Mouse (Mus musculus) olfactory bulb, adult 2 months (tissue): ENCODE data around the gene Ccdc6.

Source experiments
- CTCF ChIP-seq: fragments of 200-500 bp; IDR thresholded peaks from 2 replicates; pipeline ENCODE4 v1.5.1; 2012; ENCODE audit warnings: low read depth, mild to moderate bottlenecking, low read length, moderate library complexity; ENCODE audit not compliant: insufficient read depth
- POLR2A ChIP-seq: fragments of 200-500 bp; IDR thresholded peaks from 2 replicates; pipeline ENCODE4 v1.6.1; 2012; ENCODE audit warnings: mild to moderate bottlenecking, low read depth, low read length, moderate library complexity; ENCODE audit not compliant: insufficient read depth

- TF ChIP-seq CTCF, result no peak
- TF ChIP-seq POLR2A, result no peak
Observed at GRCm38 (mm10) chr10:70077452-70077851, 19.5 kb upstream of the Ccdc6 start.
